Mouse (Mus musculus): ENCODE measurements around the gene Gm2310.
"Not testable (repeated sequence)": the region's sequence is repeated elsewhere in the genome, so short reads cannot be mapped to it uniquely, and the experiment has no call there.

Gm2310 gene

GRCm38 (mm10) chr15:8519853-8520252 is at the start of gene Gm2310:
Gene Gm2310, minus strand, starts transcription at chr15:8519953.
- not testable (repeated sequence) for DNase-seq (ENCODE audit: low spot score in 2 of 2)

- DNase-seq (ENCODE audit: low spot score in 2 of 2) = peak; percentile 85 to 86
Observed at GRCm38 (mm10) chr15:8568645-8569528, 49.1 kb upstream of the Gm2310 start.

DNA sequence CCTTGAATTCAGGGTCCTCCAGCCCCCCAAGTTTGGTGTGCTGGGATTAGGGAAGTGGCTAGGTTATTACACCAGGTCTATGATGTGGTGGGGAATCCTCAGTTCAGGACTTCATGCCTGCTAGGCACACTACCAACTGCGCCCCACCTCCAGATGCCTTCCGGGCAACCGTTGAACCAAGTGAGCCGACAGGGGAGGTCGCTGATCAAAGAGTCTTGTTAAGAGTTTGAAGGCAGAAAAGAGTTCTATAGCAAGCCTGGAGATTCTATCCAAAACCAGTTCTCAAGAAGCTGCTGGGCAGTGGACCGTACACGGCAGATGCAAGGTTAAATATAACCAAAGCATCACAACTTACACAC is 48.5 kb upstream of the Gm2310 start:
- no peak for DNase-seq (ENCODE audit: low spot score in 2 of 2)

GRCm38 (mm10) chr15:8565416-8565815 is 45.7 kb upstream of the Gm2310 start:
- no peak for DNase-seq (ENCODE audit: low spot score in 2 of 2)

DNA sequence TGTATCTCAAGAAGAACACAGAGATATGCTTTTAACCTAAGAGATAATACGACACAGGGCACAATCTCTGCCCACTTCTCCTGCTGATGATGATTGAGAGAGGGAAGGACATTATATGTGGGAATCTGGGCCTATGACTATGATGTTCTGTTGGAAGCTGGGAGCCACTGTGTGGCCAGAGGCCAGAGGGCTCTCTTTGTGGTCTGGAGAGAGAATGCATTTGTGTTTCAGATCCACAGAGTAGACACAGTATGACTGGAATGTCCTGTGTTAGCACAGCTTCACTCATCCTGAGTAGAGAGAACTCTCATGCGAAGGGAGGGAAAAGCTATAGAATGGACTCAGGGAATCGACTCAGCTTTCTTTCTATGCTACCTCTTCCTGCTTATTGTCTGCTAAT is 44.6 kb upstream of the Gm2310 start:
- no peak for DNase-seq (ENCODE audit: low spot score in 2 of 2)

DNA sequence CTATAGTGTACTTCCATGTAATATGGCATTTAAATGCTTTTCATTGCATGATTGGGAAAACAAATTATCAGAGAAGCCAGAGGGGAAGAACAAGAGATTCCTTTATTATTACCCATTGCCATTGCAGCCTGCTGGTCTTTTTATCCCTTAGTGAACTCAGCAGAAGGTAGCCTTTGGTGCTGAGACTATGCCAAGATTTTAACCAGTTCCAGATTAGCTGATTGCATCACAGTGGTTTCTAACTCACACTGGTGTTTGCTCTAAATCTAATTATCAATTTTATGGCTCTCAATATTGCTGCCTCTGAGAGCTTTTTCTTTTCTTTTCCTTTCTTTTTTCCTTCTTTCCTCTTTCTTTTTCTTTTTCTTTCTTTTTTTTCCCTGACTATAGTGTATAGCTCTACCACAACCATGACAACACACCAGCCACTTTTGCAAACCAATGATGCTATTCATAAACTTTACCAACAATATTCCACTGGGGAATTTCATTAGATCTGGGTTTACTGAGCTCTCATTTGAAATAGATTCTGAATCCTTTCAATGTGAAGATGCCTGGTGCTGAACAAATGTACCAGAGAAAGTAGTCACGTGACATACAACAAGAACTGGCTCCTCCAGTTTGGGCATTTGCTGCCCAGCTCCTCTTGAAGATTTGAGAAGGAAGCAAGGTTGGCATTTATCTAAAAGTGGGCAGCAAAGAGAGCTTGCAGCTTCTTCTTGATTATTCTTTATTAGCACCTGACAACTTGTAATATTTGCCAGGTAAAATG is 43.9 kb upstream of the Gm2310 start:
- no peak for DNase-seq (ENCODE audit: low spot score in 2 of 2)

DNA sequence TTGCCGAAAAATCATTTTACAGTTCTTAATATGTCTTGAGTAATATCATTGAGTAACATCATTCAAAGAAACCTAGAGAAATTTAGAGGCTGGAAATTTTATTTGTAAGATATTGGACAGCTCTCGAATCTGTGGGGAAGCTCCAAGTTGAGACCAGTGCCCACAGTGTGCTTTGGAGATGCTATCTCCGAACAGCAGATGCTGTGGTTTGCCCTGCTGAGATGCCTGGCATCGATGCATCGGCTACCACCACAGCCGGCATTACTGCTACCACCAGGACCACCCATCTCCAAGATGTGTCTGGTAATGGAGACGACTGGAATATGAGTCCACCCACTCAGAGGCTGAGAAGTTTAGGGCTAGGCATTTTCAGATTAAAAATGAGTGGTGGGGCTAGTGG is 43.0 kb upstream of the Gm2310 start:
- no peak for DNase-seq (ENCODE audit: low spot score in 2 of 2)

DNA sequence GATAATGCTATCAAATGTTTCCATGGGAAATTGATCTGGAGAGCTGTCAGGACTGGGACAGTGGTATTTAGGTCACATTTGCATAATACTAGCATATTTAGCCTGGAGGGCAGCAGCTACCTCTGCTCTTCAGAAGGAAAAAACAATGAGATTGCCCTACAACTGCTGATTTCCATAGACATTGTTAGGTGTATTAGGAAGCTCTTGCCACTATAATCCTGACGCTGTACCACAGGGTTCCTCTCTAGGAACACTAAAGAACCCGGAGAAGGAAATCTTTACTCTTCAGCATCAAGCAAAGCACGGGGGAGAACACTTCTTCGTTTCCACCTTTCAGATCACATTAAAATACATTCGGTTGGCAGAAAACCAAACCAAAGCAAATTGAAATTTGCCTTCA is 11.4 kb upstream of the Gm2310 start:
- no peak for DNase-seq (ENCODE audit: low spot score in 2 of 2)

DNA sequence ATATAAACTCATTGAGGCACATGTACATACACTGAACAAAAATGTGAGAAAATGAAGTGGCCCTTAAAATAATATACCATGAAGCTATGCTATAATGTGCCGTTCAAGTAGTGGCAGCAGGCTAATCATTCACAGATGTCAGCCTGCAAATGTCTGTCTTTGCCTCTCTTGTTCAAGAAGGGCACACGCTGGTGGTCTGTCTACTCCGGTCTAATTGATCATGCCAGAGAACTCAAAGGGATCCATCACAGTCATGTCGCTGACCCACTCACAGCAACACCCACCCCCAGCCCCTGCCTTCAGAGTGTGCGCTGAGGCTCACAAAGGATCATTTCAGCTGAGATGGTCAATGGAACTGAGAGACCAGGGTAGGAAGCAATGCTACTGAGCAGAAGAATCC is 6.8 kb downstream of the Gm2310 start:
- no peak for DNase-seq (ENCODE audit: low spot score in 2 of 2)

GRCm38 (mm10) chr15:8511861-8512260 is 7.9 kb downstream of the Gm2310 start:
- peak; percentile 31 to 33 for DNase-seq (ENCODE audit: low spot score in 2 of 2)

- DNase-seq (ENCODE audit: low spot score in 2 of 2) = no peak
Observed at GRCm38 (mm10) chr15:8502431-8502830, 17.3 kb downstream of the Gm2310 start.

DNA sequence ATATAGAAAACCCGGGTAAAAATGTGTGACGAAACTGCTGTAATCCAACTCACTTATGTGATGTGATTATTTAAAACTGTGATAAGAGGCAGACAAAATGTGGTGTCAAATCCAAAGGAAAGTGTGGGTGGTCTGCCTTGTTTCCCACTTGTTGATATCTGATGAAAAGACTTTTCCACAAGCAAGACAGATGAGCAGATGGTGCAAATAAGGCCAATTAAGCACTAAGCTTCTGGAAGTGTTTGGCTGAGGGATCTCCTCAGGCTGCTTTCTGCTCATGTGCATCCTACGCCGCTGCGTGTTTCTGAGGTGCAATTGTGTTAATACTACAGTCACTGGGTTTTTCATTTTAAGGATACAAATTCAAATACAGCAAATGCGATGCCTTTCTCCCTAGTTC is 34.5 kb downstream of the Gm2310 start:
- peak; percentile 18 to 29 for DNase-seq (ENCODE audit: low spot score in 2 of 2)

DNA sequence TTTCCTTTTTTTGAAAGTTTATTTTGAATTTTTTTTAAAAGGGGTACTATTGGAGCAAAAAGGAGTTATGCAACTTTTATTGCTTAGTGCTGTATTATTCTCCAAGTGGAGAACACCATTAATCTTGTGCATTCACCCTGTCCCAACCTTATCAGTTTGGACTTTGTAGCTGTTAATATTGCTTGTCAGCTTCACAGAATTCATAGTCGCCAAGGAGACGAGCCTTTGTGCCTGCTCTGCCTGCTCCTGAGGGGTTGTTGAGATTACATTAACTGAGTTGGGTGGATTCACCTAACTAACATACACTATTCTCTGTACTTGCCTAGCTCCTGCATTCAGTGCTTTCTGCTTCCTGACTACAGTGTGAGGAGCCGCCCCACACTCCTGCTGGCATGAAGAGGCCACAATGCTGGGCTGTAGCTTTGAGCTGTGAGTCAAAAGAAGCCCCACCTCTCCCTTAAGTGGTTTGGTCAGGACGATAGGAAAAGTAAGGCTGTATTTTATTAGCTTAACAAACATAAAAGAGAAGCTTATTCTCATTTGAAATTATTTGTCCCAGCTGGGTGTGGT is 50.7 kb downstream of the Gm2310 start:
- DNase-seq (ENCODE audit: low spot score in 2 of 2) = no peak
